Mouse (Mus musculus): ENCODE data around the gene Efnb3. TPM values are rescaled to one million over a fixed set of nuclear protein-coding genes. Genes with fewer than 3 reads are reported as not detected.

Gene Efnb3
- polyA plus RNA-seq, 1 experiment from 2014 or later: 19.0 TPM

- Histone ChIP-seq H3K27me3 (ENCODE audit: control insufficient read depth, insufficient read depth, low read length) (no peaks in the 10 kb centered on the region), H3K9me3 (replicated peaks; ENCODE audit: control insufficient read depth, low read length) (no peaks in the 10 kb centered on the region), H3K4me2 (peak within 1 kb of the TSS; percentile 89), H3K27ac (ENCODE audit: low read depth, low read length) (peak within 1 kb of the TSS; percentile 88), H3K4me1 (ENCODE audit: control insufficient read depth, insufficient read depth, low read length) (peaks cover 33% of the 10 kb centered on the region), H3K9ac (ENCODE audit: low read depth, low read length) (peak within 1 kb of the TSS; percentile 76), H3K36me3 (ENCODE audit: control insufficient read depth, insufficient read depth, low read length) (0 out of 2 replicates have a peak, but pooled peaks cover 2% of the 10 kb centered on the region), H3K4me3 (ENCODE audit: low read depth, low read length) (peak within 1 kb of the TSS; percentile 60)
- peak; percentile 68 for ATAC-seq (replicated peaks; ENCODE audit: insufficient number of reproducible peaks, low FRiP score, low TSS enrichment)
- WGBS (ENCODE audit: insufficient replicate concordance): under 1% methylated on average over 13 of the region's 13 CpGs
Measured at GRCm38 (mm10) chr11:69580091-69580514, 20.1 kb upstream of the Efnb3 start, which contains the start of the genes Wrap53 and Trp53. Wrap53 (minus strand) TSS chr11:69580255. Trp53 (plus strand) TSS chr11:69580359.

GRCm38 (mm10) chr11:69579128-69580017 is 19.4 kb upstream of the Efnb3 start:
- Histone ChIP-seq H3K9ac (ENCODE audit: low read depth, low read length) (peak overlapping the region; percentile 76), H3K27me3 (ENCODE audit: control insufficient read depth, insufficient read depth, low read length) (no peaks in the 10 kb centered on the region), H3K4me3 (ENCODE audit: low read depth, low read length) (peak overlapping the region; percentile 60), H3K9me3 (replicated peaks; ENCODE audit: control insufficient read depth, low read length) (no peaks in the 10 kb centered on the region), H3K36me3 (ENCODE audit: control insufficient read depth, insufficient read depth, low read length) (0 out of 2 replicates have a peak, but pooled peaks cover 2% of the 10 kb centered on the region), H3K4me2 (peak overlapping the region; percentile 89), H3K4me1 (ENCODE audit: control insufficient read depth, insufficient read depth, low read length) (peaks cover 33% of the 10 kb centered on the region), H3K27ac (ENCODE audit: low read depth, low read length) (peak overlapping the region; percentile 88)
- peak; percentile 76 for ATAC-seq (replicated peaks; ENCODE audit: insufficient number of reproducible peaks, low FRiP score, low TSS enrichment)
- 2% methylated on average over 39 of the region's 39 CpGs for WGBS (ENCODE audit: insufficient replicate concordance)

- Histone ChIP-seq H3K4me1 (ENCODE audit: control insufficient read depth, insufficient read depth, low read length) (peaks cover 33% of the 10 kb centered on the region), H3K9me3 (replicated peaks; ENCODE audit: control insufficient read depth, low read length) (no peaks in the 10 kb centered on the region), H3K4me3 (ENCODE audit: low read depth, low read length) (peak overlapping the region; percentile 60), H3K27me3 (ENCODE audit: control insufficient read depth, insufficient read depth, low read length) (no peaks in the 10 kb centered on the region), H3K4me2 (peak overlapping the region; percentile 89), H3K36me3 (ENCODE audit: control insufficient read depth, insufficient read depth, low read length) (0 out of 2 replicates have a peak, but pooled peaks cover 2% of the 10 kb centered on the region), H3K9ac (ENCODE audit: low read depth, low read length) (peak overlapping the region; percentile 76), H3K27ac (ENCODE audit: low read depth, low read length) (no peak overlapping the region; the same call in 1 of the 2 replicates)
- WGBS (ENCODE audit: insufficient replicate concordance): 11% methylated on average over 15 of the region's 15 CpGs
- ATAC-seq (replicated peaks; ENCODE audit: insufficient number of reproducible peaks, low FRiP score, low TSS enrichment): no peak
Measured at GRCm38 (mm10) chr11:69578301-69578700, 18.3 kb upstream of the Efnb3 start.

DNA sequence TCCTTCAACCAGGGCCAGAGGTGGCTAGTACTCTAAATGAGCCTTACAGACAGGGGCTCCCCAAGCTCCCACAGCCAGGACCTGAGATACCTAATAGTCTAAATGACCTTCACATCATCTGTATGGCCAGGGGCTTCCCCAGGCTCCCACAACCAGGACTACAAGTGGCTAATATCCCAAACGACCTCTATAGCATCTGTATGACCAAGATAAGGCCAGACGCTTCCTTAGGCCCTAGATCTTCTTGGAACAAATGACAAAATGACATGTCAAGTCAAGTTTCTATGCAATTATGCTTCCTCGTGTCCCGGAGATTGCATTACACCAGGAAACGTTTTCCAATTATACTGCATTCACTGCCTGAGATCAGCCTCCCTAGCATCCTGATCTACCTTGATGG is 16.3 kb upstream of the Efnb3 start:
- Histone ChIP-seq H3K27me3 (ENCODE audit: control insufficient read depth, insufficient read depth, low read length) (no peaks in the 10 kb centered on the region), H3K9ac (ENCODE audit: low read depth, low read length) (0 out of 2 replicates have a peak overlapping the region, but pooled peaks have one; percentile 8), H3K9me3 (replicated peaks; ENCODE audit: control insufficient read depth, low read length) (no peaks in the 10 kb centered on the region), H3K4me1 (ENCODE audit: control insufficient read depth, insufficient read depth, low read length) (peaks cover 25% of the 10 kb centered on the region), H3K4me2 (no peak overlapping the region), H3K27ac (ENCODE audit: low read depth, low read length) (no peak overlapping the region), H3K36me3 (ENCODE audit: control insufficient read depth, insufficient read depth, low read length) (peaks cover 2% of the 10 kb centered on the region; the same call in 1 of the 2 replicates), H3K4me3 (ENCODE audit: low read depth, low read length) (no peak overlapping the region)
- ATAC-seq (replicated peaks; ENCODE audit: insufficient number of reproducible peaks, low FRiP score, low TSS enrichment): no peak
- 52% methylated on average over 5 of the region's 5 CpGs for WGBS (ENCODE audit: insufficient replicate concordance)

- Histone ChIP-seq H3K36me3 (ENCODE audit: control insufficient read depth, insufficient read depth, low read length) (peaks cover 8% of the 10 kb centered on the region), H3K9ac (ENCODE audit: low read depth, low read length) (no peak overlapping the region), H3K4me1 (ENCODE audit: control insufficient read depth, insufficient read depth, low read length) (peaks cover 25% of the 10 kb centered on the region), H3K27me3 (ENCODE audit: control insufficient read depth, insufficient read depth, low read length) (no peaks in the 10 kb centered on the region), H3K27ac (ENCODE audit: low read depth, low read length) (no peak overlapping the region), H3K9me3 (replicated peaks; ENCODE audit: control insufficient read depth, low read length) (no peaks in the 10 kb centered on the region), H3K4me2 (no peak overlapping the region), H3K4me3 (ENCODE audit: low read depth, low read length) (no peak overlapping the region)
- WGBS (ENCODE audit: insufficient replicate concordance): 61% methylated on average over 3 of the region's 3 CpGs
- ATAC-seq (replicated peaks; ENCODE audit: insufficient number of reproducible peaks, low FRiP score, low TSS enrichment): no peak
Measured at GRCm38 (mm10) chr11:69575220-69575619, 15.2 kb upstream of the Efnb3 start.

GRCm38 (mm10) chr11:69565131-69565530 is 5.1 kb upstream of the Efnb3 start:
- H3K4me1 ChIP-seq (ENCODE audit: control insufficient read depth, insufficient read depth, low read length): peaks cover 35% of the 10 kb centered on the region
- H3K36me3 ChIP-seq (ENCODE audit: control insufficient read depth, insufficient read depth, low read length): peaks cover 2% of the 10 kb centered on the region
- peaks cover 6% of the 10 kb centered on the region; the same call in 1 of the 2 replicates for H3K27me3 ChIP-seq (ENCODE audit: control insufficient read depth, insufficient read depth, low read length)
- 68% methylated on average over 8 of the region's 8 CpGs for WGBS (ENCODE audit: insufficient replicate concordance)
- no peaks in the 10 kb centered on the region for H3K9me3 ChIP-seq (replicated peaks; ENCODE audit: control insufficient read depth, low read length)
- no peak overlapping the region for H3K4me2 ChIP-seq
- H3K4me3 ChIP-seq (ENCODE audit: low read depth, low read length): no peak overlapping the region
- no peak overlapping the region for H3K9ac ChIP-seq (ENCODE audit: low read depth, low read length)
- no peak for ATAC-seq (replicated peaks; ENCODE audit: insufficient number of reproducible peaks, low FRiP score, low TSS enrichment)
- H3K27ac ChIP-seq (ENCODE audit: low read depth, low read length): no peak overlapping the region

- 56% methylated on average over 3 of the region's 3 CpGs for WGBS (ENCODE audit: insufficient replicate concordance)
- Histone ChIP-seq H3K9ac (ENCODE audit: low read depth, low read length) (no peak overlapping the region), H3K27ac (ENCODE audit: low read depth, low read length) (no peak overlapping the region), H3K4me1 (ENCODE audit: control insufficient read depth, insufficient read depth, low read length) (peaks cover 39% of the 10 kb centered on the region), H3K9me3 (replicated peaks; ENCODE audit: control insufficient read depth, low read length) (no peaks in the 10 kb centered on the region), H3K36me3 (ENCODE audit: control insufficient read depth, insufficient read depth, low read length) (peaks cover 2% of the 10 kb centered on the region; the same call in 1 of the 2 replicates), H3K4me3 (ENCODE audit: low read depth, low read length) (no peak overlapping the region), H3K27me3 (ENCODE audit: control insufficient read depth, insufficient read depth, low read length) (peaks cover 6% of the 10 kb centered on the region; the same call in 1 of the 2 replicates), H3K4me2 (no peak overlapping the region; the same call in 1 of the 2 replicates)
- no peak for ATAC-seq (replicated peaks; ENCODE audit: insufficient number of reproducible peaks, low FRiP score, low TSS enrichment)
Measured at GRCm38 (mm10) chr11:69564391-69564790, 4.4 kb upstream of the Efnb3 start.

GRCm38 (mm10) chr11:69563373-69563772 is 3.4 kb upstream of the Efnb3 start:
- ATAC-seq (replicated peaks; ENCODE audit: insufficient number of reproducible peaks, low FRiP score, low TSS enrichment): no peak
- Histone ChIP-seq H3K9ac (ENCODE audit: low read depth, low read length) (no peak overlapping the region), H3K27me3 (ENCODE audit: control insufficient read depth, insufficient read depth, low read length) (peaks cover 6% of the 10 kb centered on the region; the same call in 1 of the 2 replicates), H3K36me3 (ENCODE audit: control insufficient read depth, insufficient read depth, low read length) (peaks cover 2% of the 10 kb centered on the region; the same call in 1 of the 2 replicates), H3K9me3 (replicated peaks; ENCODE audit: control insufficient read depth, low read length) (no peaks in the 10 kb centered on the region), H3K4me2 (peak overlapping the region; percentile 22), H3K4me3 (ENCODE audit: low read depth, low read length) (no peak overlapping the region), H3K4me1 (ENCODE audit: control insufficient read depth, insufficient read depth, low read length) (peaks cover 47% of the 10 kb centered on the region), H3K27ac (ENCODE audit: low read depth, low read length) (peak overlapping the region; percentile 25; the same call in 1 of the 2 replicates)
- WGBS (ENCODE audit: insufficient replicate concordance): 49% methylated on average over 13 of the region's 13 CpGs
